Mouse (Mus musculus): ENCODE measurements around the gene Col6a6.

DNA sequence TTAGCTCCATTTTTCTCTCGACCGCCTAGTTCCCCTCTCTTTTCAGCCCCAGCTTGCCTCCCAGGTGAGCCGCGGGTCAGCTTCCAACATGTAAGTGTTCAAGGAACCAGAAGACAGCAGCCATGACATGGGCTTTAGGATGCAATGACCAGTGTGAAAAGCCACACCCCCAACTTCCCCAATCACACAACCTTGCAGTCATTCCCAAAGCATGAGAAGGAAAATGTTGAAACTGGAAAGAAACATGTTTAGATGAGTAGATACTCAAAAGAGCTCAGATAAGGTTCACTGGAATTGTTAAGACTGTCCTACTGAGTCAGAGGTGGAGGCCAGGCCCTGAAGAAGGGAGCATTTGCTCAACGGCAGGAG is 11.2 kb upstream of the Col6a6 start:
- TF ChIP-seq POLR2A (IDR thresholded peaks at IDR 0.05; ENCODE audit: low read depth, low read length) (no peak), CTCF (IDR thresholded peaks at IDR 0.05; ENCODE audit: extremely low read depth, insufficient read depth, insufficient read length, insufficient replicate concordance) (no peak)
